Mouse (Mus musculus): ENCODE measurements around the gene Dhx57.
"Not testable (repeated sequence)": the region's sequence is repeated elsewhere in the genome, so short reads cannot be mapped to it uniquely, and the experiment has no call there.

The Dhx57 gene

DNA sequence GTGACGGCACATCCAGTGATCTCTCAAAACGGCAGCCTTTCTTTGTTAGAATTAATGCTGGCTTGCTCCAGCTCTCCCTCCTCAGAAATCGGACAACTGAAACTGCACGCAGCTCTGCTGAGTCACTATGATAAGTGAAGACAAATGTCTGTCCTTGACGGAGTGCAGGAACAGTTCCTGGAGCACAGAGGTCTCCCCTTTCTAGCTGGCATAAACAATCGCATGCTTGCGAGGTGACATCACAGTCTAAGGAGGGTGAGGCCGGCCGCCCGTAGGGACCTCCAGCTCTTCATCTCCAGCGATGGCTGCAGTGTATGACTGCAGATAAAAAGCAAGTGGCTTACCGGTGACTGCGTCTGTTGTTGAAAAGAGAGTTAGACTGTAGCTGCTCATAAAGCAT, 35.1 kb downstream of the Dhx57 start:
- DNase-seq (ENCODE audit: extremely low read depth, low read depth): no peak

- DNase-seq (ENCODE audit: extremely low read depth, low read depth): no peak
Measured at GRCm38 (mm10) chr17:80254421-80254820, 35.9 kb downstream of the Dhx57 start.

DNA sequence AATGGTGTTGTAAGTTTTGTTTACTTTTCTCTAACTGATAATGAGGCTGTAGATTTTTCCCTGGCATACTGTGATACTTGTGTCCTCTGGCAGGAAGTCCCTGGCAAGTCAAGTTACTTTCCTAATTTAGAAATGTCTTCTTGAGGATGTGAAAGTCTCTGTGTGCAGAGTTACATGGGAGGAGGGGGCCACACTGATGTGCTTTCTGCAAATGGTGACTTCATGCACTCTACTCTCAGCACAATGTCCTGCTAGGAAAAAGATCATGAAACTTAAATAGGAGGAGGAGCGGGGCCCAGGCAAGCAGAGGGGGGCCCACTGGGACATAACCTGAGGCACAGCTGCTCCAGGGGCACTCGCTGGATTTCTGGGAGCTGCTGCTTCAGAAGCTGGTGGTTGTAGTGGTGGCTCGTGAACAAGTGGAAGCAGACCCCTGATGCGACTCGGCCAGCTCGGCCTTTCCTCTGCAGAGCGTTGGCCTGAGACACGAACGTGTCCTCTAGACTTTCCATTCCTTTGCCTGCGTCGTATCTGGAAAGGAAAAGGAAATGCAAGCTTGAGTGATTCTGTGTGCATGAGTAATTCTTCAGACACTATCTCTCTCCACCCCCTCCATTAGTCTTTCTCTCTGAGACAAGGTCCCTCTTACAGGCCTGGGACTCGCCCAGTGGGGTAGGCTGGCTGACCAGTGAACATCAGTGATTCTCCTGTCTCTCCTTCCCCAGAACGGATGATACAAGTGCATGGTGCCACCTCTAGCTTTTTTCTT, 37.3 kb downstream of the Dhx57 start:
- no peak for DNase-seq (ENCODE audit: extremely low read depth, low read depth)

GRCm38 (mm10) chr17:80243116-80243515, 47.2 kb downstream of the Dhx57 start:
- DNase-seq (ENCODE audit: extremely low read depth, low read depth): no peak

DNA sequence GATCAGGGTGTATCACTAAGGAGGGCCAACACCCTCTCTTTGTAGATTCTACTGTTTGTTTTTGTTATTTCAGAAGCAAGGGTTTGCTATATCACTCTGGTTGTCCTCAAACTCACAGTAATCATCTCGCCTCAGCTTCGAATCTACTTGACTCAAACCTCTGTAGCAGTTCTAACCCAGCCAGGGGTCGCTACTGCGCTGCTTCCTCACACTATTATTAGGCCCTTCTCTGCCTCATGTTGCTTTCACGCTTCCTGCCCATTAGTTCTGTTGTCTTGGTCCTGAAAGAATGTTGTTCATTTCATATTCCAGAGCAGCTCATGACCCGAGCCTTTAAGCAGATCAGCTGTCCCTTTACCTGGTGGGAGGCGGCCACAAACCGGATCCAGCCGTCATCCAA, 48.7 kb downstream of the Dhx57 start:
- no peak for DNase-seq (ENCODE audit: extremely low read depth, low read depth)

GRCm38 (mm10) chr17:80237475-80237874, 52.8 kb downstream of the Dhx57 start:
- no peak for DNase-seq (ENCODE audit: extremely low read depth, low read depth)

DNA sequence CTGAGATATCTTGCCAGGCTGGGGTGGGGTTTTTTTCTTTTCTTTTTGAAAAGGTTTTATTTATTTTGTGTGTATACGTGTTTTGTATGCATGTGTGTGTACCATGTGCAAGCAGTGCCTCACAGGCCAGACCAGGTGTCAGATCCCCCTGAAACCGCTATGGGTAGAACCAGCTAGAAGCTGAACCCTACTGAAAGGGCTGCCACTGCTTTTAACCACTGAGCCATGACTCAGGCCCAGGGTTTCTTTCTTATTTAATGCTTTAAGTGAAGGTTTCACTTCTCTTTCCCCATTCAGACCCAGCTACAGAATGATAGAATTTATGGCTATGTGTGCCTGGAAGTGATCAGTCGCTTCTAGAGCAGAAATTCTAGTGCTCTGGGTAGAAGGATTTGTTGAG, 53.5 kb downstream of the Dhx57 start:
- no peak for DNase-seq (ENCODE audit: extremely low read depth, low read depth)

GRCm38 (mm10) chr17:80235477-80235876, 54.8 kb downstream of the Dhx57 start:
- DNase-seq (ENCODE audit: extremely low read depth, low read depth): no peak

DNA sequence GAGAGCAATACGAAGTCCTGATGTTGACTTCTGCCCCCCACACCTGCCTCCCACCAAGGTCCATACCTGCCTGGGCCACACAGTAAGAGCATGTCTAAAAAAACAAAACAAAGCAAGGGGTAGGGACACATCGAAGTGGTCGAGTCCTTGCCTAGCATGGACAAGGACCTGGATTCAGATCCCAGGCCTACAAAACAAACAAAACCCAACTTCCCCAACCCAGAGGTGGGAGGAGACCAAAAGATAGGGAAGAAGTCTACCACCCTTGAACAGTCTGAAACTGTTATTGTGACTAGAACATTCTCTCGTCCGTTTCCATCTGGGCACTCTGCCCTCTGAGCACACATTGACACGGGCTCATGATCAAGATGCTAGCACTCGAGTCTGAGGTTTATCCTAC, 55.9 kb downstream of the Dhx57 start:
- DNase-seq (ENCODE audit: extremely low read depth, low read depth): no peak

DNA sequence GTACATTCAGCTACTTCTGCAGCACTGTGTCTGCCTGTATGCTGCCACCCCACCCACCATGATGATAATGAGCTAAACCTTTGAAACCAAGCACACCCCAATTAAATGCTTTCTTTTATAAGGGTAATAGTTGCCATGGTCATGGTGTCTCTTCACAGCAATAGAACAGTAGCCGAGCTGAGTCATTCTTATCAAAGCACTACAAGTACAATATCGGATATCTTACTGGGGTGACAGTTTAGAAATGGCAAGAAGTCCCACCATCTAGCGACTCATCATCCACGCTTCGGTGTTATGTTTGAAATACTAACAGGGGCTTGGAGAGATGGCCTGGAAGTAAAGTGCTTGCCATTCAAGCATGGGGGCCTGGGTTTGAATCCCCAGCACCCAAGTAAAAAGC, 56.4 kb downstream of the Dhx57 start:
- DNase-seq (ENCODE audit: extremely low read depth, low read depth): no peak

DNA sequence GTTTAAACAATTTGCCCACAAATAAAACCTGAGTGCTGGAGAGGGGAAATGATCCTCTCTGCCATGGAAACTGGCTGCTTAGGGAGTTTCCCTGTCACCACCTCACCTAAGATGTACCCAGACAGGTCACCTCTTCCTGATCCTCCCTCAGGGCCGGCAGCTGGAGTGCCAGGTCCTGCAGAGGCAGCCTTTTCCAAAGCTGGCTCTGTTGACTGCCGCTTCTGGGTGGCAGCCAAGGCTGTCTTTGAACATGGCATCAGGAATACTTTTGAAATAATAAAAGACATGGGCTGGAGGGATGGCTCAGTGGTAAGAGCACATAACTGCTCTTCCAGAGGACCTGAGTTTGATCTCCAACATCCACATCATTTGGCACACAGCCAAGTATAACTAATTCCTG, 60.9 kb downstream of the Dhx57 start:
- no peak for DNase-seq (ENCODE audit: extremely low read depth, low read depth)

DNA sequence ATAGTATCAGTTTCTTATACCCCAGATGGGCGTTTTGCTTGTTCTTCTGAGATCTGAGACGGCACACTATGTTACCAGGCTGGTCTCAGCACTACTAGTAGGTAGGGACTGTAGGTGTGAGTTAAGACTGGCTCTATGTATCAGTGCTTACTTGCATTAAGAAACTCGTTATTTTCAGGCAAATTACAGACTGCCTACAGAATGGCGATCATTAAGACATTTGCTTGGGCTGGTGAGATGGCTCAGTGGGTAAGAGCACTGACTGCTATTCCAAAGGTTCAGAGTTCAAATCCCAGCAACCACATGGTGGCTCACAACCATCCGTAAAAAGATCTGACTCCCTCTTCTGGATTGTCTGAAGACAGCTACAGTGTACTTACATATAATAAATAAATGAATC, 65.1 kb downstream of the Dhx57 start:
- DNase-seq (ENCODE audit: extremely low read depth, low read depth): not testable (repeated sequence)

GRCm38 (mm10) chr17:80224326-80225116, 65.8 kb downstream of the Dhx57 start, which contains the start of gene Gemin6:
TSS of gene Gemin6 (plus strand) at chr17:80224441.
- peak; percentile 90 for DNase-seq (ENCODE audit: extremely low read depth, low read depth)

- no peak for DNase-seq (ENCODE audit: extremely low read depth, low read depth)
Measured at GRCm38 (mm10) chr17:80223829-80224228, 66.4 kb downstream of the Dhx57 start.

DNA sequence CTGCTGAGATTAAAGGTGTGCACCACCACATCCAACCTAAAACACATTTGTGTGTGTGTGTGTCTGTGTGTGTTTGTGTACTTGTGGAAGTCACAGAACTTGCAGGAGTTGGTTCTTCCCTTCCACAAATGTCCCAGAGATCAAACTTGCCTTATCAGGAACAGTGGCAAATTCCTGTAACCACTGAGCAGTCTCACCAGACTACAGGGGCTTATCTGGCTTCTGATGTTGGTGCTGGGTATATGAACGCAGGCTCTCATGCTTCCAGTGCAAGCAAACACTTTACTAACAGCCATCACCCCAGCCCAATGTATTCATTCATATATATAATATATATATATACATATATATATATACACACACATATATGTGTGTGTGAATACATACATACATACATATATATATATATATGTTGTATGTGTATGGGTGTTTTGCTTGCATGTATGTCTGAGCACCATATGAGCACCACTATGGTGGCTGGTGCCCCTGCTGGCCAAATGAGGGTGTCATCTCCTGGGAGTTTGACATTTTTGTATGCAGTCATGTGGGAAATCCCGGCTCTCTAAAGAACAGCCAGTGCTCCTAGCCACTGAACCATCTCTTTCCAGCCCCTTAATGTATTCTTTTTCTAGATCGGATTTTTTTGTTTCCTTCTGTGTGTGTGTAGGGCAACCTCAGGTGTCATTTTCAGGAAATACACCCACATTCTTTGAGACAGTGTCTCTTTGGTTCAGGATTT, 68.2 kb downstream of the Dhx57 start:
- no peak for DNase-seq (ENCODE audit: extremely low read depth, low read depth)

DNA sequence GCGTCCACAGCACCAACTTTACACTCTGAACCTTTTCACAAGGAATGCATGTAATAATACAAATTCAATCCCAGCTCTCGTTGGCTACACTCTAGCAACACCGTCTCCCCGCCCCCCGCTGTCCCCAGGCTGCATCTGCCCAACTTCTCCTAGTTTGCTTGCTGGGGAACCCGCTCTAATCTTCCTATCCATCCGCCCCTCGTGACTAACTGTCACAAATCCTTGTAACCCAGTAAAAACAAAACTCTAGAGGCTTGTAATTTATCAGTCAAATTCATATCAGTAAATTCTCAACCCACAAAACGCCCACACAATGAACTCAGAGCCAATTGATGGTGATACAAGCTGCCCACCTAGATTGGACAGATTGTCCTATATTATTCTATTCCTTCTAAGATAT, 69.1 kb downstream of the Dhx57 start:
- DNase-seq (ENCODE audit: extremely low read depth, low read depth): no peak

DNA sequence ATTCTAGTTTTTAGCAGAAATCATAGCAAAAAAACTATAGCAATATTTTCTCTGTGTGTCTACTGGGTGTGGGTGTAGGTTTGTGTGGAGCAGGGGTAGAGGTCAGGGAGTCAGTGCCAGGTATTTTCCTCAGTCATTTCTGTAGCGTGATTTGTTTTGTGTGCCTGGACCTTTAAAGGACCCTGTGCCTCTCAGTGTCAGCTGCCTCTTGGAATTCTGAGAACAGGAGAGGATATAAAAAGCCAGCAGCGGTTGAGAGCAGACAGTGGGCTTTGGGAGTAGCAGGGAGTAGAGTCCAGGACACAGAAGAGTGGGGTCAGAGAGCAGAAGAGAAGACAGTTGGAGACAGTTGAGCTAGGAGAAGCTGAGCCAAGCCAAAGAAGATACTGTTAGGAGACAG, 70.1 kb downstream of the Dhx57 start:
- no peak for DNase-seq (ENCODE audit: extremely low read depth, low read depth)

DNA sequence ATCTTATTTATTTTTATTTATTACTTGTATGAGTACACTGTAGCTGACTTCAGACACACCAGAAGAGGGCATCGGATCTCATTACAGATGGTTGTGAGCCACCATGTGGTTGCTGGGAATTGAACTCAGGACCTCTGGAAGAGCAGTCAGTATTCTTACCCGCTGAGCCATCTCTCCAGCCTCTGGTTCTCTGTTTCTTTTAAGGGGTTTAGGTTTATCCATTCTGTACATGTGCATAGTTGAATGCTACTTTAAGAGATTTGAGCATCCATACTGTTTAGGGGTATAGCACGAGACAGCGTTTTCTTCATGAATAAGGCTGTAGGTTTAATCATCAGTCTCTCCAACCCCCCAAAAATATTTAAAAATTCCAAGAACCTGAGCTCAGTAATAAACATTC, 76.3 kb downstream of the Dhx57 start:
- not testable (repeated sequence) for DNase-seq (ENCODE audit: extremely low read depth, low read depth)

DNA sequence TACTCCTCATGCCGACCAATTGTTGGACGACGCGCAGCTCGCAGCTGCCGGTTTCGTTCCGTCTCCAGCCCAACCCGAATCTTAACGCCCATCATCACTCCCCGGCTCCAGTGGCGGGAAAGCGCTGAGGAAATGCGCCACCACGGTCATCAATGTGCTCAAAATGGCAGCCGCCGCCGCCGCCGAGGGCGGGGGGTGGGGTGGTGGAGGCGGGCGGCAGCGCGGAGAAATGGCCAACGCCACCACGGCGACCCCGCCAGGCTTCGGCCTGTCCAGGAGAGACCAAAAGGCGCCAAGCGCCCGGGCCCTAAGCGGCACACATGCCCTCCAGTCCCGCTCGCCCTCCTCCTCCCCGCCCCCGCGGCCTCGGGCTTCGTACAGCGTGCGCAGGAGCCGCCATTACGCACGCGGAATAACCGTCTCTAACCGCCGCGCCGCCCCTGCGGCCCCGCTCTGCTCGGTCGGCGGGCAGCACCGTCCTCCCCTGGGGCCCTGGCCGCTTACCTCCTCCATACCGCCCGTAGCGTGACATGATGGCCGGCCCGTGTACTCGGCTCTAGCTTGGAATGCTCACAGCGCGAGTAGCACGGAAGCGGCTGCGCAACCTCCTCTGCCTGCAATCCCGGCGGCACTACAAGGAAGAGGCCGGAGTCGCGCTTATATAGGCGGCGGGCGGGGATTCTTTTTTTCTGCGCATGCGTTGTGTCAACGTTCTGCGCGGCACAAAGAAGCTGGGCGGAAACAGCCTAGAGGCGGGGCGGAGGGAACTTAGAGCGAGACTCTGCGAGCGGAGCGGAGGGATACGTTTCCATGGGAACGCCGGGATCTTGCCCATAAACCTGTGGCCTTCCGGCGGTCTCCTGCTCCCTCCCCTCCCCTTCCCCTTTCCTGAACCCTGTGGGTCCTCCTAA, 83.3 kb downstream of the Dhx57 start, which contains the start of the genes Srsf7 and Ttc39d:
Gene Srsf7, minus strand, starts transcription at position 637 of the 911 bp plus-strand sequence.
Gene Ttc39d, plus strand, starts transcription at position 790 of the 911 bp plus-strand sequence.
- DNase-seq (ENCODE audit: extremely low read depth, low read depth): peak; percentile 96

GRCm38 (mm10) chr17:80206301-80206670, 84.0 kb downstream of the Dhx57 start:
- no peak for DNase-seq (ENCODE audit: extremely low read depth, low read depth)

DNA sequence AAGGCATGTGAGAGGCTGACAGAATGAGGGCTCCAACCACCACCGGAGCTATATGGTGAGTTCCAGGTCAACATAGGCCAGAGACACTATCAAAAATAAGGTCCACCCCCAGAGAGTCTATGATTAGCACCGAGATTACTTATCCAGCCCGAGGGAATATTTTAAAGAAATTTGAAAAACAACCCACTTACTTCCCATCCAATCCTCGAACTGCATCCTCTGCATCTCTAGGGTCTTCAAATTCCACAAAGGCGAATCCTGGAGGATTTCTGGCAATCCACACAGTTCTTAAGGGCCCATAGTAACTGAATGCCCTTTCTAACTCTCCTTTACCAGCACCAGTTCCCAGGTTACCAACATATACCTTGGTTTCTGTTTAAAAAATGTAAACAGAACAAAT, 84.6 kb downstream of the Dhx57 start:
- DNase-seq (ENCODE audit: extremely low read depth, low read depth): no peak

Data from MEL-GATA-1-ER (cell line).